Mouse (Mus musculus): ENCODE measurements around the gene Mgam. TPM values are rescaled to one million over a fixed set of nuclear protein-coding genes. Genes with fewer than 3 reads are reported as not detected.
"Not testable (repeated sequence)": the region's sequence is repeated elsewhere in the genome, so short reads cannot be mapped to it uniquely, and the experiment has no call there.

The Mgam gene
- polyA plus RNA-seq, 1 experiment, result 0.10 TPM

- TF ChIP-seq POLR2A (IDR thresholded peaks at IDR 0.05; ENCODE audit: borderline replicate concordance, extremely low read depth, insufficient read depth, insufficient read length, poor library complexity, severe bottlenecking) (no peak), CTCF (IDR thresholded peaks at IDR 0.05; ENCODE audit: borderline replicate concordance, extremely low read depth, insufficient read depth, insufficient read length) (no peak)
- peak; percentile 42 for DNase-seq (ENCODE audit: low read depth)
These were observed 6.0 kb downstream of the Mgam start for GRCm38 (mm10) chr6:40634640-40635071.

GRCm38 (mm10) chr6:40635559-40635958 lies 6.9 kb downstream of the Mgam start:
- no peak for TF ChIP-seq POLR2A (IDR thresholded peaks at IDR 0.05; ENCODE audit: borderline replicate concordance, extremely low read depth, insufficient read depth, insufficient read length, poor library complexity, severe bottlenecking)
- TF ChIP-seq CTCF (IDR thresholded peaks at IDR 0.05; ENCODE audit: borderline replicate concordance, extremely low read depth, insufficient read depth, insufficient read length), result no peak
- no peak for DNase-seq (ENCODE audit: low read depth)

- no peak for DNase-seq (ENCODE audit: low read depth)
- TF ChIP-seq POLR2A (IDR thresholded peaks at IDR 0.05; ENCODE audit: borderline replicate concordance, extremely low read depth, insufficient read depth, insufficient read length, poor library complexity, severe bottlenecking) (no peak), CTCF (IDR thresholded peaks at IDR 0.05; ENCODE audit: borderline replicate concordance, extremely low read depth, insufficient read depth, insufficient read length) (no peak)
These were observed 9.1 kb downstream of the Mgam start for GRCm38 (mm10) chr6:40637755-40638154.

GRCm38 (mm10) chr6:40640710-40641538 lies 12.3 kb downstream of the Mgam start:
- TF ChIP-seq POLR2A (IDR thresholded peaks at IDR 0.05; ENCODE audit: borderline replicate concordance, extremely low read depth, insufficient read depth, insufficient read length, poor library complexity, severe bottlenecking), result no peak
- no peak for DNase-seq (ENCODE audit: low read depth)

GRCm38 (mm10) chr6:40645701-40646100 lies 17.1 kb downstream of the Mgam start:
- TF ChIP-seq CTCF (IDR thresholded peaks at IDR 0.05; ENCODE audit: borderline replicate concordance, extremely low read depth, insufficient read depth, insufficient read length) (no peak), POLR2A (IDR thresholded peaks at IDR 0.05; ENCODE audit: borderline replicate concordance, extremely low read depth, insufficient read depth, insufficient read length, poor library complexity, severe bottlenecking) (no peak)
- peak; percentile 6 for DNase-seq (ENCODE audit: low read depth)

- no peak for DNase-seq (ENCODE audit: low read depth)
- TF ChIP-seq POLR2A (IDR thresholded peaks at IDR 0.05; ENCODE audit: borderline replicate concordance, extremely low read depth, insufficient read depth, insufficient read length, poor library complexity, severe bottlenecking) (no peak), CTCF (IDR thresholded peaks at IDR 0.05; ENCODE audit: borderline replicate concordance, extremely low read depth, insufficient read depth, insufficient read length) (no peak)
These were observed 22.3 kb downstream of the Mgam start for GRCm38 (mm10) chr6:40650953-40651352.

- DNase-seq (ENCODE audit: low read depth), result peak; percentile 32
- TF ChIP-seq CTCF (IDR thresholded peaks at IDR 0.05; ENCODE audit: borderline replicate concordance, extremely low read depth, insufficient read depth, insufficient read length) (no peak), POLR2A (IDR thresholded peaks at IDR 0.05; ENCODE audit: borderline replicate concordance, extremely low read depth, insufficient read depth, insufficient read length, poor library complexity, severe bottlenecking) (no peak)
These were observed 32.3 kb downstream of the Mgam start for GRCm38 (mm10) chr6:40660930-40661329.

- peak; percentile 90 for DNase-seq (ENCODE audit: low read depth)
- no peak for TF ChIP-seq POLR2A (IDR thresholded peaks at IDR 0.05; ENCODE audit: borderline replicate concordance, extremely low read depth, insufficient read depth, insufficient read length, poor library complexity, severe bottlenecking)
- peak; percentile 68; the same call in 1 of the 2 replicates for TF ChIP-seq CTCF (IDR thresholded peaks at IDR 0.05; ENCODE audit: borderline replicate concordance, extremely low read depth, insufficient read depth, insufficient read length)
These were observed 60.5 kb downstream of the Mgam start for GRCm38 (mm10) chr6:40689180-40689579.

GRCm38 (mm10) chr6:40692007-40692406 lies 63.4 kb downstream of the Mgam start:
- DNase-seq (ENCODE audit: low read depth), result not testable (repeated sequence)

- DNase-seq (ENCODE audit: low read depth), result not testable (repeated sequence)
These were observed 84.9 kb downstream of the Mgam start for GRCm38 (mm10) chr6:40713494-40713893.

GRCm38 (mm10) chr6:40715705-40716104 lies 87.1 kb downstream of the Mgam start:
- DNase-seq (ENCODE audit: low read depth), result no peak
- TF ChIP-seq POLR2A (IDR thresholded peaks at IDR 0.05; ENCODE audit: borderline replicate concordance, extremely low read depth, insufficient read depth, insufficient read length, poor library complexity, severe bottlenecking) (no peak), CTCF (IDR thresholded peaks at IDR 0.05; ENCODE audit: borderline replicate concordance, extremely low read depth, insufficient read depth, insufficient read length) (no peak)

- not testable (repeated sequence) for DNase-seq (ENCODE audit: low read depth)
These were observed 99.9 kb downstream of the Mgam start for GRCm38 (mm10) chr6:40728506-40728905.

GRCm38 (mm10) chr6:40739545-40739944 lies 110.9 kb downstream of the Mgam start:
- no peak for DNase-seq (ENCODE audit: low read depth)
- TF ChIP-seq POLR2A (IDR thresholded peaks at IDR 0.05; ENCODE audit: borderline replicate concordance, extremely low read depth, insufficient read depth, insufficient read length, poor library complexity, severe bottlenecking) (no peak), CTCF (IDR thresholded peaks at IDR 0.05; ENCODE audit: borderline replicate concordance, extremely low read depth, insufficient read depth, insufficient read length) (no peak)

- DNase-seq (ENCODE audit: low read depth), result not testable (repeated sequence)
These were observed 120.4 kb downstream of the Mgam start for GRCm38 (mm10) chr6:40749030-40749429.
